Mouse (Mus musculus) myocyte (in vitro differentiated cells): ENCODE results near the gene Tifa. TPM values are rescaled to one million over a fixed set of nuclear protein-coding genes. Genes with fewer than 3 reads are reported as not detected.

Experiments used
- H3K27me3 ChIP-seq: one replicate; pipeline ENCODE4 v1.6.1; 2011; ENCODE audit not compliant: control insufficient read depth, insufficient read depth, insufficient read length
- H3K36me3 ChIP-seq: one replicate; pipeline ENCODE4 v1.6.1; 2011; ENCODE audit not compliant: control insufficient read depth, insufficient read depth
- H3K4me2 ChIP-seq: one replicate; pipeline ENCODE4 v1.6.1; 2011; ENCODE audit warnings: low read depth, control low read depth
- H3K4me3 ChIP-seq: one replicate; pipeline ENCODE4 v1.5.1; 2011; ENCODE audit warnings: mild to moderate bottlenecking, control low read depth, moderate library complexity
- H3K79me2 ChIP-seq: one replicate; pipeline ENCODE4 v1.6.1; 2011; ENCODE audit not compliant: control insufficient read depth, insufficient read depth
- H3ac ChIP-seq: one replicate; pipeline ENCODE4 v1.6.1; 2011; ENCODE audit not compliant: control insufficient read depth, insufficient read length
- CEBPB ChIP-seq: IDR thresholded peaks from 2 replicates; pipeline ENCODE4 v1.6.1; 2011; ENCODE audit warnings: mild to moderate bottlenecking, moderate library complexity; ENCODE audit not compliant: poor library complexity, insufficient read depth, severe bottlenecking
- E2F4 ChIP-seq: IDR thresholded peaks from one replicate; pipeline ENCODE4 v1.6.1; 2011; ENCODE audit warnings: mild to moderate bottlenecking, control low read depth, moderate library complexity; ENCODE audit not compliant: insufficient read depth
- MAX ChIP-seq: IDR thresholded peaks from one replicate; pipeline ENCODE4 v1.6.1; 2011; ENCODE audit warnings: low read depth, mild to moderate bottlenecking, control low read depth
- MYOD1 ChIP-seq, 3 experiments: IDR thresholded peaks; one replicate each; pipeline ENCODE4 v1.6.1; 2011; ENCODE audit warnings: control low read depth in 2 of 3, low read depth in 2 of 3, mild to moderate bottlenecking in 2 of 3, moderate library complexity in 1 of 3; ENCODE audit not compliant: insufficient read length in 2 of 3, control insufficient read depth in 1 of 3
- MYOG ChIP-seq, 3 experiments: IDR thresholded peaks; one replicate each; pipeline ENCODE4 v1.6.1; 2011; ENCODE audit warnings: control low read depth in 2 of 3, low read depth in 2 of 3, mild to moderate bottlenecking in 2 of 3; ENCODE audit not compliant: insufficient read length in 2 of 3, control insufficient read depth in 1 of 3, insufficient read depth in 1 of 3
- POLR2A ChIP-seq: IDR thresholded peaks from one replicate; pipeline ENCODE4 v1.6.1; 2011; ENCODE audit warnings: low read depth, mild to moderate bottlenecking, control low read depth, moderate library complexity; ENCODE audit not compliant: insufficient read length
- POLR2AphosphoS2 ChIP-seq: IDR thresholded peaks from one replicate; pipeline ENCODE4 v1.6.1; 2011; ENCODE audit warnings: low read depth, control low read depth; ENCODE audit not compliant: insufficient read length
- REST ChIP-seq: IDR thresholded peaks from one replicate; pipeline ENCODE4 v1.6.1; 2011; ENCODE audit warnings: mild to moderate bottlenecking, control low read depth, moderate library complexity; ENCODE audit not compliant: insufficient read depth, insufficient read length
- SRF ChIP-seq: IDR thresholded peaks from one replicate; pipeline ENCODE4 v1.6.1; 2011; ENCODE audit warnings: low read depth; ENCODE audit not compliant: control insufficient read depth, insufficient read length
- TCF12 ChIP-seq: IDR thresholded peaks from one replicate; pipeline ENCODE4 v1.6.1; 2011; ENCODE audit warnings: mild to moderate bottlenecking, control low read depth; ENCODE audit not compliant: poor library complexity, insufficient read depth, severe bottlenecking
- TCF3 ChIP-seq: IDR thresholded peaks from one replicate; pipeline ENCODE4 v1.6.1; 2011; ENCODE audit warnings: low read depth, control low read depth; ENCODE audit not compliant: insufficient read length
- USF1 ChIP-seq: IDR thresholded peaks from one replicate; pipeline ENCODE4 v1.6.1; 2011; ENCODE audit warnings: low read depth, mild to moderate bottlenecking, control low read depth, moderate library complexity
- polyA plus RNA-seq: library from polyadenylated mRNA; unstranded; fragments of >200 nt; fragmentation: generic; extraction: Trizol; gene quantifications from one replicate; pipeline ENCODE4 v1.2.1, GENCODE M21; 2012; ENCODE audit warnings: missing spikeins

The Tifa gene
- polyA plus RNA-seq, 1 experiment = 0.85 TPM

DNA sequence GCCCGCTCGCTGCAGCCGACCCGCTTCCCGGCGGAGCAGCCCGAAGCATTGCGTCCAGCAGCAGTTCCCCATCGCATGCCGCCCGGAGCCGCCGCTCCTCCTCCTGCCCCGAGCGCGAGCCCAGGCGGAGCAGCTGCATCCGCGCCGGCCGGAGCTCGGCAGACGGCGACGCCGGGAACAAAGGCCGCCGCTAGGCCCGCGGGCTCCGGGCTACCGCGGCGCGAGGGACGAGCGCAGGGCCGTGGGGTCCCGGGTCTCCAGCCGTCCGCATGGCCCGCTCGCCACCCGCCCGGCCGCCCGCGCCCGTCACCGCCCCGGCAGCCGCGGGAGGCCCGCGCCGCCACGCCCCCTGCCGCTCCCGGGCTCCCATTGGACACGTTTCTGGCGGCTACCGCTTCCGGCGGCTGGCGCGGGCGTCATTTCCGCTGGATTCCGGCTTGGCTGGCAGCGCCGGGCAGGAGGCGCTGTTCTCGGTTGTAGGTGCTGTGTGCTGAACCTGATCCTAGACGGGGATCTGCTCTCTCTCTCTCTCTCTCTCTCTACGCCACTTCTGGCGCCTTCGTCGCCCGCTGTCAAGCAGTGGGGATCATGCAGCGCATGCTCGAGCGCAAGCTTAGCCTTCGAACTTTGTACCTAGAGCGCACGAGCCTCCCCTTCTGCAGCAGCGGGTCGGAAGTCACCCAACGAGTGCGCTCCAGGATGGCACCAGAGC lies 47.7 kb downstream of the Tifa start, which contains the start of gene Ap1ar:
Gene Ap1ar, minus strand, starts transcription at position 370 of the 712 bp plus-strand sequence.
- Histone ChIP-seq H3K27me3 (no peaks in the 10 kb centered on the region), H3K36me3 (no peaks in the 10 kb centered on the region), H3K4me2 (peak within 1 kb of the TSS; percentile 91), H3K4me3 (peak within 1 kb of the TSS; percentile 33), H3ac (peak within 1 kb of the TSS; percentile 77), H3K79me2 (peaks cover 38% of the 10 kb centered on the region)
- no peak for TF ChIP-seq TCF3
- peak; percentile 77 for TF ChIP-seq POLR2A
- TF ChIP-seq MYOD1 (IDR thresholded peaks at IDR 0.05; ENCODE audit: control insufficient read depth in 1 of 3, insufficient read length in 2 of 3, low read depth in 2 of 3) = peak in 1 of 3 experiments; percentile 23
- TF ChIP-seq MYOG (IDR thresholded peaks at IDR 0.05; ENCODE audit: control insufficient read depth in 1 of 3, insufficient read depth in 1 of 3, insufficient read length in 2 of 3, low read depth in 2 of 3) = peak in 1 of 3 experiments; percentile 8
- TF ChIP-seq POLR2AphosphoS2 = peak; percentile 75

DNA sequence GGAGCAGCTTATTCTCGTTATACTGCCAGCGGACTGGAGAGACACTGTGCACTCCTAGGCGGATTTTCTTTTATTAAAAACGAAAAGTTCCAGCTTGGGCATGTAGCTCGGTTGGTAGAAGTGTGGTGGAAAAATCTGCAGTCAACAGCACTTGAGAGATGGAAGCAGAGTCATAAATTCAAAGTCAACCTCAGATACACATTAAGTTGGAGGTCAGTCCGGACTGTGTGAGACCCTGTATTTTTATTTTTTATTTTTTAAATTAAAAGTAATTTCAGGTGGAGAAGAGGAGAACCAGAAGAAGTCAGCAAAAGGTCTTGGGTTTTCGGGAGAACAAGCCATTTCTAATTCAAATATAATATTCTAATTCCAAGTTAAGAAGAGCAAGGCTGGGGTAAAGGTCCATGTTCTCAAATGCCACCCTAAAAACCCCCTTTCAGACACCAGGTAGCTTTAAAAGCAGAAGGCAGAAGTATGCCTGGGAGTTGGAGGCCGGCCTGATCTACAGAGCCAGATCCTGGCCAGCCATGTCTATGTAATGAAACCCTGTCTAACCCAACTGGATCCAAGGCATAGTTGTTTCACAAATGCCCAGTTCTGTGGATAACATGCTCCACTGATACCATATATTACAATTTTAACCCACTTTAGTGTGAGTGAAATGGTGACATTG lies 48.5 kb downstream of the Tifa start:
- TF ChIP-seq USF1 (no peak), MYOG (IDR thresholded peaks at IDR 0.05; ENCODE audit: control insufficient read depth in 1 of 3, insufficient read depth in 1 of 3, insufficient read length in 2 of 3, low read depth in 2 of 3) (no peak), E2F4 (no peak), POLR2AphosphoS2 (no peak), TCF3 (no peak), REST (no peak), MAX (no peak), TCF12 (no peak), CEBPB (no peak), MYOD1 (IDR thresholded peaks at IDR 0.05; ENCODE audit: control insufficient read depth in 1 of 3, insufficient read length in 2 of 3, low read depth in 2 of 3) (no peak), SRF (no peak)

DNA sequence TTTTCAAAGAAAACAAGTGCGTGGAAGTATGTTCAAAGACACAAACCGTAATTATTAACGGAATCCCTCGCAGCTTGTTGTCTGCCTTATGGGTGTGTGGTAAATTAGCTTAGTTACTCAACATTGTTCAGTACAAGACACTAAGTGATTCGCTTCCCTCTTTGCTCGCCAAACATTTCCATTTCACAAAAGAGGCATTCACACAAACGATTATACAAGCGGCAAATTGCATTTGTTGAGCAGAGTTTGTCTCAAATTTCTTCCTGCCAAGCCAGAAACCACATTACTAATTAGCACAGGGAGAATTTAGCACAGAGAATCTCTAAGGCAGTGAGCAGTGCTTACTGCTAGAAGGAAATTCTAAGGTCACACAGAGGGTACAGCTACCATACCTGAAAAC lies 52.3 kb downstream of the Tifa start:
- TF ChIP-seq POLR2AphosphoS2 (no peak), TCF3 (no peak), REST (no peak), MYOD1 (IDR thresholded peaks at IDR 0.05; ENCODE audit: control insufficient read depth in 1 of 3, insufficient read length in 2 of 3, low read depth in 2 of 3) (no peak), MAX (no peak), USF1 (no peak), POLR2A (no peak), CEBPB (no peak), MYOG (IDR thresholded peaks at IDR 0.05; ENCODE audit: control insufficient read depth in 1 of 3, insufficient read depth in 1 of 3, insufficient read length in 2 of 3, low read depth in 2 of 3) (no peak), SRF (no peak), TCF12 (no peak), E2F4 (no peak)
- Histone ChIP-seq H3ac (no peak overlapping the region), H3K36me3 (no peaks in the 10 kb centered on the region), H3K27me3 (no peaks in the 10 kb centered on the region), H3K4me3 (no peak overlapping the region), H3K4me2 (no peak overlapping the region), H3K79me2 (peaks cover under 1% of the 10 kb centered on the region)

More for the DNA sequence above, 48.5 kb downstream of the Tifa start:
- Histone ChIP-seq H3K27me3 (no peaks in the 10 kb centered on the region), H3K4me2 (peak overlapping the region; percentile 82), H3K36me3 (no peaks in the 10 kb centered on the region), H3K79me2 (peaks cover 32% of the 10 kb centered on the region), H3ac (peak overlapping the region; percentile 77), H3K4me3 (peak overlapping the region; percentile 33)

DNA sequence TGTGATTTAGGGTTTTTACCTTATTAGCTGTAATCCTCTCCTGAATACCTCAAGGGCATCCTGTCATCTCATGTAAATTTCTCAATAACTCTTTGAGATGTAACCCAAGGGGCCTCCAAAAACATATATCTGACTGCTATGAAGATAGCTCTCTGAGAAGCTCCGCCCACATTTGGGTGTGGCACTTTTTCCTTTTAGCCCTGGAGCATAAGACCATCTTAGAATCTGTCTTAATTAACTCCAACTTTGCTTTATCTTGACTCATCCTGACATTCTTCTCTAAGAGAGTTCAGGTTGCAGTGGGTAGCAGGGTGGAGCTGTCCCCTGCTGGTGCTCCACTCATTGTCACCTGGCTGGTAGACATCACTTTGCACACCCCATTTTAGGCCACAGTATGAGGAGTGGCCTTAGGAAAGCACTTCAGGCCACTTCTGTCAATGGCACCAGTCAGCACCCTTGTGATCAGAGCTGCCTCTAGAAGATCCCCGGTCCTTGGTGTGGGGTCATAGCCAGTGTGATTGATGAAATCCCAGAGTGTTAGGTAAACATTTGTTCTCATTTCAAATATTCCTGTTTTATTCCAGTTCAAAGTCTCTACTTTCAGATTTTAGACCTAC lies 53.8 kb downstream of the Tifa start:
- H3K4me2 ChIP-seq = no peak overlapping the region
- TF ChIP-seq REST (no peak), TCF3 (no peak), SRF (no peak), MYOD1 (IDR thresholded peaks at IDR 0.05; ENCODE audit: control insufficient read depth in 1 of 3, insufficient read length in 2 of 3, low read depth in 2 of 3) (no peak), CEBPB (no peak), TCF12 (no peak), MYOG (IDR thresholded peaks at IDR 0.05; ENCODE audit: control insufficient read depth in 1 of 3, insufficient read depth in 1 of 3, insufficient read length in 2 of 3, low read depth in 2 of 3) (no peak), USF1 (no peak), POLR2A (no peak), POLR2AphosphoS2 (no peak)
- no peak overlapping the region for H3K4me3 ChIP-seq
- no peaks in the 10 kb centered on the region for H3K36me3 ChIP-seq
- no peaks in the 10 kb centered on the region for H3K79me2 ChIP-seq
- no peak overlapping the region for H3ac ChIP-seq
- no peaks in the 10 kb centered on the region for H3K27me3 ChIP-seq
